Mouse (Mus musculus): Measurements from ENCODE around the gene Kcnip4. TPM values are rescaled to one million over a fixed set of nuclear protein-coding genes. Genes with fewer than 3 reads are reported as not detected.

Kcnip4 gene
- polyA plus RNA-seq, 1 experiment from 2014 or later = 0.66 TPM

DNA sequence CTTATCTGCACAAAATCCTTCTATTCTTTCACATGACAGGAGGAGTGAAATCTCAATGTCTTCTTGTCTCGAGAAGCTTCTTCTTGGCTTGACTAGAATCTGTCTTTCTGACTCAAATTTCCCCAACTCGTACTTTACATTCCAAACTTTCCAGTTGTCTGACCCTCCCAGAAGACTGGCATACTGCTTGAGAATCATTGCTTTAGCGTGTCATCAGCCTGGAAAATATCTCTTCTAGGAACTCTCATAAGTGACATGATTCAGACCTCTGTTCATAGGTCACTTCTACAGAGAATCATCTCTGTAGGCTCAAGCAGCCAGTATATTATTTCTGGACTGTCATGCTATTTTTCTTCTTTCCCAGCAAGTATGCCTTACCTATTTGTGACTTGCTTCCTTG is 26.0 kb downstream of the Kcnip4 start:
- no peak overlapping the region for H3K9ac ChIP-seq (ENCODE audit: low read length)
- no peaks in the 10 kb centered on the region for H3K36me3 ChIP-seq (ENCODE audit: control insufficient read depth, insufficient read depth)
- ATAC-seq (replicated peaks; ENCODE audit: extremely low read depth, insufficient read depth, low FRiP score) = no peak
- H3K27ac ChIP-seq (ENCODE audit: low read length) = no peak overlapping the region
- no peak overlapping the region for H3K4me3 ChIP-seq (ENCODE audit: low read length)
- H3K4me2 ChIP-seq (ENCODE audit: low read depth, low read length) = no peak overlapping the region
- H3K9me3 ChIP-seq (replicated peaks; ENCODE audit: control insufficient read depth, low read length) = no peaks in the 10 kb centered on the region
- no peaks in the 10 kb centered on the region for H3K4me1 ChIP-seq (ENCODE audit: control insufficient read depth, insufficient read depth, low read length)
- H3K27me3 ChIP-seq (ENCODE audit: control insufficient read depth, insufficient read depth, low read length) = no peaks in the 10 kb centered on the region
- 60% methylated on average over 3 of the region's 3 CpGs for WGBS

- no peak overlapping the region for H3K4me3 ChIP-seq (ENCODE audit: low read length)
These were observed 37.4 kb downstream of the Kcnip4 start for GRCm38 (mm10) chr5:49487270-49487669.

GRCm38 (mm10) chr5:49470738-49471137 is 54.0 kb downstream of the Kcnip4 start:
- Histone ChIP-seq H3K36me3 (ENCODE audit: control insufficient read depth, insufficient read depth) (no peaks in the 10 kb centered on the region), H3K4me1 (ENCODE audit: control insufficient read depth, insufficient read depth, low read length) (no peaks in the 10 kb centered on the region), H3K9me3 (replicated peaks; ENCODE audit: control insufficient read depth, low read length) (no peaks in the 10 kb centered on the region), H3K4me2 (ENCODE audit: low read depth, low read length) (no peak overlapping the region), H3K27me3 (ENCODE audit: control insufficient read depth, insufficient read depth, low read length) (no peaks in the 10 kb centered on the region), H3K4me3 (ENCODE audit: low read length) (no peak overlapping the region), H3K9ac (ENCODE audit: low read length) (no peak overlapping the region), H3K27ac (ENCODE audit: low read length) (no peak overlapping the region)
- no peak for ATAC-seq (replicated peaks; ENCODE audit: extremely low read depth, insufficient read depth, low FRiP score)
- 80% methylated on average over 2 of the region's 2 CpGs for WGBS

More at GRCm38 (mm10) chr5:49487270-49487669, 37.4 kb downstream of the Kcnip4 start:
- Histone ChIP-seq H3K36me3 (ENCODE audit: control insufficient read depth, insufficient read depth) (no peaks in the 10 kb centered on the region), H3K4me2 (ENCODE audit: low read depth, low read length) (no peak overlapping the region), H3K9me3 (replicated peaks; ENCODE audit: control insufficient read depth, low read length) (no peaks in the 10 kb centered on the region), H3K4me1 (ENCODE audit: control insufficient read depth, insufficient read depth, low read length) (no peaks in the 10 kb centered on the region), H3K27ac (ENCODE audit: low read length) (no peak overlapping the region), H3K9ac (ENCODE audit: low read length) (no peak overlapping the region), H3K27me3 (ENCODE audit: control insufficient read depth, insufficient read depth, low read length) (no peaks in the 10 kb centered on the region)
- ATAC-seq (replicated peaks; ENCODE audit: extremely low read depth, insufficient read depth, low FRiP score) = no peak
- 38% methylated on average over 2 of the region's 2 CpGs for WGBS

GRCm38 (mm10) chr5:49460643-49461276 is 63.9 kb downstream of the Kcnip4 start:
- no peak overlapping the region for H3K4me2 ChIP-seq (ENCODE audit: low read depth, low read length)
- no peaks in the 10 kb centered on the region for H3K9me3 ChIP-seq (replicated peaks; ENCODE audit: control insufficient read depth, low read length)
- no peaks in the 10 kb centered on the region for H3K4me1 ChIP-seq (ENCODE audit: control insufficient read depth, insufficient read depth, low read length)
- H3K27ac ChIP-seq (ENCODE audit: low read length) = no peak overlapping the region
- WGBS = 78% methylated on average over 6 of the region's 6 CpGs
- no peak for ATAC-seq (replicated peaks; ENCODE audit: extremely low read depth, insufficient read depth, low FRiP score)
- no peak overlapping the region for H3K9ac ChIP-seq (ENCODE audit: low read length)
- no peak overlapping the region for H3K4me3 ChIP-seq (ENCODE audit: low read length)
- no peaks in the 10 kb centered on the region for H3K36me3 ChIP-seq (ENCODE audit: control insufficient read depth, insufficient read depth)
- no peaks in the 10 kb centered on the region for H3K27me3 ChIP-seq (ENCODE audit: control insufficient read depth, insufficient read depth, low read length)

DNA sequence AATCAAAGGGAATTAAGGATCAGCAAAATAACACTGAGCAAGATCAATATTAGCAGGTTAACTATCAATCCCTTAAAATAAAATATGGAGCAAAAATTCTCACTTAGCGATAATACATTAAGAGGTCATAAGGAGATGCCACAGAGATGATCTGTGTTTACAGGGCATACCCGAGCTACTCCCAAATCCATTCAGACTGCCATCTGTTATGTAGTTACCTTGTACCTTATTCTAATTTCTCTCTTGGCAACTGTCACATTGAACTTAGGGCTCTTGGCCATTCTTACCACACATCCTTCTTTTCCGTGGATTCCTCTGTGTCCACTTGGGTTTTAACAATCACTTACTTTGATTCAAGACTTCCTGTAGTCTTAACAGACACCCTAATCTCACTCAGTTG is 71.6 kb downstream of the Kcnip4 start:
- H3K27me3 ChIP-seq (ENCODE audit: control insufficient read depth, insufficient read depth, low read length) = no peaks in the 10 kb centered on the region
- H3K4me2 ChIP-seq (ENCODE audit: low read depth, low read length) = no peak overlapping the region
- no peak overlapping the region for H3K27ac ChIP-seq (ENCODE audit: low read length)
- no peaks in the 10 kb centered on the region for H3K4me1 ChIP-seq (ENCODE audit: control insufficient read depth, insufficient read depth, low read length)
- no peak for ATAC-seq (replicated peaks; ENCODE audit: extremely low read depth, insufficient read depth, low FRiP score)
- H3K9me3 ChIP-seq (replicated peaks; ENCODE audit: control insufficient read depth, low read length) = no peaks in the 10 kb centered on the region
- H3K9ac ChIP-seq (ENCODE audit: low read length) = no peak overlapping the region
- no peaks in the 10 kb centered on the region for H3K36me3 ChIP-seq (ENCODE audit: control insufficient read depth, insufficient read depth)
- H3K4me3 ChIP-seq (ENCODE audit: low read length) = no peak overlapping the region
- 71% methylated on average over 3 of the region's 3 CpGs for whole genome bisulfite sequencing

- Histone ChIP-seq H3K4me2 (ENCODE audit: low read depth, low read length) (no peak overlapping the region), H3K4me3 (ENCODE audit: low read length) (no peak overlapping the region), H3K27ac (ENCODE audit: low read length) (no peak overlapping the region), H3K27me3 (ENCODE audit: control insufficient read depth, insufficient read depth, low read length) (no peaks in the 10 kb centered on the region), H3K36me3 (ENCODE audit: control insufficient read depth, insufficient read depth) (no peaks in the 10 kb centered on the region), H3K9me3 (replicated peaks; ENCODE audit: control insufficient read depth, low read length) (no peaks in the 10 kb centered on the region), H3K9ac (ENCODE audit: low read length) (no peak overlapping the region), H3K4me1 (ENCODE audit: control insufficient read depth, insufficient read depth, low read length) (no peaks in the 10 kb centered on the region)
- no peak for ATAC-seq (replicated peaks; ENCODE audit: extremely low read depth, insufficient read depth, low FRiP score)
These were observed 73.4 kb downstream of the Kcnip4 start for GRCm38 (mm10) chr5:49451295-49451694.

DNA sequence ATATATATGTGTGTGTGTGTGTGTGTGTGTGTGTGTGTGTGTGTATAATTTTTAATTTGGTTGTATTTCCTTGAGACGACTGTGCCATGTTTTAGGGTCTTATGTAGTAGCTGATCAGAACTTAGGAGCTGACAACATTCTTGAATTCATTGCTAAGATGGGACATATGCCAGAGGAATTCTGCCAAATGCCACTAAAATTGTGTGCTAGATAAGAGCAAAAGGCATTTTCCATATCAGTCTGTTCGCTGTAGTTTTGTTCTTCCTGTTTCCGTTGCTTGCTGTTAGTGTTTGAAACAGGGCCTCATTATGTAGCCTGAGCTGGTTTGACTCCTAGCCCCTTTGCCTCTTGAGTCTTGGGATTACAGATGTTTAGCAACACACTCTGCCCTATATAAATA is 73.8 kb downstream of the Kcnip4 start:
- no peaks in the 10 kb centered on the region for H3K9me3 ChIP-seq (replicated peaks; ENCODE audit: control insufficient read depth, low read length)
- H3K4me1 ChIP-seq (ENCODE audit: control insufficient read depth, insufficient read depth, low read length) = no peaks in the 10 kb centered on the region
- no peak overlapping the region for H3K9ac ChIP-seq (ENCODE audit: low read length)
- no peaks in the 10 kb centered on the region for H3K27me3 ChIP-seq (ENCODE audit: control insufficient read depth, insufficient read depth, low read length)
- H3K27ac ChIP-seq (ENCODE audit: low read length) = no peak overlapping the region
- 51% methylated on average over 3 of the region's 3 CpGs for WGBS
- no peaks in the 10 kb centered on the region for H3K36me3 ChIP-seq (ENCODE audit: control insufficient read depth, insufficient read depth)
- no peak overlapping the region for H3K4me2 ChIP-seq (ENCODE audit: low read depth, low read length)
- H3K4me3 ChIP-seq (ENCODE audit: low read length) = no peak overlapping the region
- ATAC-seq (replicated peaks; ENCODE audit: extremely low read depth, insufficient read depth, low FRiP score) = no peak

DNA sequence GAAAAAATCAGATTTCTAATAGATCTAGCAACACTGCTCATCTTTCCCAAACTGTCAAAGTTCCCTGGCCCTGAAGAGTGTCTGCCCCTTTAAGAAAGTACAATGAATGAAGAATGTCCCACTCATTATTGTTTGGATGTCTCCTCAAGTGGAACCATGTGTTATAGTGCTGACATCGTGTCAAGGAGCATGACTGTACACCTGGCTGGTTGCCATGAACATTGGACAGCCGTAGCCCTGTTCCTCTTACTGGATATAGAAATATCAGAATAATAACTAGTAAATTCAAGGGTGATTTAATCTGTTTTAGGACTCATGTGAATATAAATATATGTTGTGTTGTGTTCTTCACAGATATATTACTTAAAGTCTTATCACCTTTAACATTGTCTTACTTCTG is 87.5 kb downstream of the Kcnip4 start:
- H3K27me3 ChIP-seq (ENCODE audit: control insufficient read depth, insufficient read depth, low read length) = no peaks in the 10 kb centered on the region
- ATAC-seq (replicated peaks; ENCODE audit: extremely low read depth, insufficient read depth, low FRiP score) = no peak
- 21% methylated on average over 2 of the region's 2 CpGs for WGBS
- no peaks in the 10 kb centered on the region for H3K4me1 ChIP-seq (ENCODE audit: control insufficient read depth, insufficient read depth, low read length)
- no peak overlapping the region for H3K4me2 ChIP-seq (ENCODE audit: low read depth, low read length)
- no peaks in the 10 kb centered on the region for H3K9me3 ChIP-seq (replicated peaks; ENCODE audit: control insufficient read depth, low read length)
- no peak overlapping the region for H3K9ac ChIP-seq (ENCODE audit: low read length)
- no peaks in the 10 kb centered on the region for H3K36me3 ChIP-seq (ENCODE audit: control insufficient read depth, insufficient read depth)
- H3K27ac ChIP-seq (ENCODE audit: low read length) = no peak overlapping the region
- no peak overlapping the region for H3K4me3 ChIP-seq (ENCODE audit: low read length)

DNA sequence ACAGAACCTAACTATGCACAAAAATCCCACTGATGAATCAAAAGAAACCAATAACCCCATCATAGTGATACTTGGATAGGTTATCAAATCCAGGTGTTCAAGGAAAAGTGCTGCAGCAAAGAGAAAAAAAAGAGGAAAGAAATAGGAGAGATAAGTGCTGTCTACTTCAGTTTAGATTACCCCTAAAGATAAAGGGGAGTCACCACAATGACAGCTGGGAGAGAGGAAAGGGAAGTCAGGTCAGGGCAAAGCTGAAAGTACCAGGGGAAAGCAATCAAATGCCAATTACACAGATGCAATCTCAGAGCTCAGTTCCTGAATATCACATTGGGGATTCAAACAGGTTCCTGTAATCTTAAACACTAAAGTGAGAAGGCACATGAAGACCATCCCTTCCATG is 97.0 kb downstream of the Kcnip4 start:
- Histone ChIP-seq H3K27me3 (ENCODE audit: control insufficient read depth, insufficient read depth, low read length) (no peaks in the 10 kb centered on the region), H3K9ac (ENCODE audit: low read length) (no peak overlapping the region), H3K9me3 (replicated peaks; ENCODE audit: control insufficient read depth, low read length) (no peaks in the 10 kb centered on the region), H3K27ac (ENCODE audit: low read length) (no peak overlapping the region), H3K4me3 (ENCODE audit: low read length) (no peak overlapping the region), H3K4me1 (ENCODE audit: control insufficient read depth, insufficient read depth, low read length) (no peaks in the 10 kb centered on the region), H3K36me3 (ENCODE audit: control insufficient read depth, insufficient read depth) (no peaks in the 10 kb centered on the region), H3K4me2 (ENCODE audit: low read depth, low read length) (no peak overlapping the region)
- no peak for ATAC-seq (replicated peaks; ENCODE audit: extremely low read depth, insufficient read depth, low FRiP score)
